ENCODE assay signal across 15 mouse cellular contexts in genomic region chr17:48678216-48678832, GRCm38 (mm10).
A peak's percentile ranks its signal among the peaks of the same experiment; 100 is the strongest.
DNase-seq lines count a peak whose midpoint lies in the region; ATAC-seq lines count a peak whose summit lies in the region.
"Had no signal": no experiment of that assay in that cellular context is flagged by ENCODE, and none has a peak within 500 bp of the region (broad histone marks: within the 10 kb centered on the region; RNA-seq: fewer than 3 reads in every experiment).

No protein-coding gene starts in this region.

- 50% methylated on average over 12 of the region's 12 CpGs for WGBS in hindbrain, embryonic 15.5 days
- whole genome bisulfite sequencing in hindbrain, embryonic 12.5 days: 55% methylated on average over 12 of the region's 12 CpGs
- 50% methylated on average over 12 of the region's 12 CpGs for WGBS in hindbrain, embryonic 16.5 days

- DNase-seq in R1 (ENCODE audit: low read depth, low spot score) (peak; percentile 74), ZHBTc4 (ENCODE audit: low read depth, low spot score) (peak; percentile 33)
- DNase-seq in kidney, postnatal 36 days: no peak
- no peak for DNase-seq in gastrocnemius, postnatal 25 days
- DNase-seq: cerebellum, postnatal 10 days; gastrocnemius, adult 2 months; heart, postnatal 10 days; thymus, adult 18-20 months had no signal

- 0 out of 2 replicates have a peak, but pooled peaks have one; percentile 19 for ATAC-seq in hindbrain, embryonic 15.5 days (ENCODE audit: low FRiP score, low read depth)
- ATAC-seq in hindbrain, embryonic 12.5 days (ENCODE audit: low FRiP score): no peak
- no peak for ATAC-seq in hindbrain, embryonic 16.5 days
- ATAC-seq: intestine, embryonic 16.5 days; liver, embryonic 12.5 days had no signal

- H3K27ac ChIP-seq in hindbrain, embryonic 15.5 days (replicated peaks): peak overlapping the region; percentile 32; the same call in 1 of the 2 replicates
- no peak overlapping the region for H3K27ac ChIP-seq in hindbrain, embryonic 12.5 days
- H3K27ac ChIP-seq in hindbrain, embryonic 16.5 days (ENCODE audit: low read depth, low read length): peak overlapping the region; percentile 12; the same call in 1 of the 2 replicates
- H3K27ac ChIP-seq: gastrocnemius, adult 2 months; kidney, embryonic 15.5 days; limb, embryonic 10.5 days; liver, embryonic 12.5 days had no signal

- H3K36me3 ChIP-seq in hindbrain, embryonic 15.5 days: no peaks in the 10 kb centered on the region
- H3K36me3 ChIP-seq in hindbrain, embryonic 12.5 days: no peaks in the 10 kb centered on the region
- H3K36me3 ChIP-seq in hindbrain, embryonic 16.5 days (ENCODE audit: control insufficient read depth, insufficient read depth, low read length): no peaks in the 10 kb centered on the region
- H3K36me3 ChIP-seq: kidney, embryonic 15.5 days; limb, embryonic 10.5 days; liver, embryonic 12.5 days had no signal

- no peak overlapping the region for H3K9ac ChIP-seq in hindbrain, embryonic 15.5 days
- H3K9ac ChIP-seq in hindbrain, embryonic 12.5 days: no peak overlapping the region
- H3K9ac ChIP-seq in hindbrain, embryonic 16.5 days (ENCODE audit: low read depth, low read length): no peak overlapping the region
- H3K9ac ChIP-seq: kidney, embryonic 15.5 days; liver, embryonic 12.5 days had no signal

- no peaks in the 10 kb centered on the region for H3K4me1 ChIP-seq in hindbrain, embryonic 15.5 days (replicated peaks)
- H3K4me1 ChIP-seq in hindbrain, embryonic 12.5 days: no peaks in the 10 kb centered on the region
- no peaks in the 10 kb centered on the region for H3K4me1 ChIP-seq in hindbrain, embryonic 16.5 days (ENCODE audit: control insufficient read depth, insufficient read depth, low read depth, low read length)
- H3K4me1 ChIP-seq: kidney, embryonic 15.5 days; limb, embryonic 10.5 days; liver, embryonic 12.5 days had no signal

- H3K9me3 ChIP-seq in hindbrain, embryonic 15.5 days: no peaks in the 10 kb centered on the region
- no peaks in the 10 kb centered on the region for H3K9me3 ChIP-seq in hindbrain, embryonic 12.5 days (replicated peaks)
- no peaks in the 10 kb centered on the region for H3K9me3 ChIP-seq in hindbrain, embryonic 16.5 days (ENCODE audit: control insufficient read depth, low read length)
- H3K9me3 ChIP-seq: kidney, embryonic 15.5 days; limb, embryonic 10.5 days; liver, embryonic 12.5 days had no signal

- H3K4me3 ChIP-seq in hindbrain, embryonic 15.5 days: no peak overlapping the region
- H3K4me3 ChIP-seq in hindbrain, embryonic 12.5 days: no peak overlapping the region
- no peak overlapping the region for H3K4me3 ChIP-seq in hindbrain, embryonic 16.5 days (ENCODE audit: low read length)
- H3K4me3 ChIP-seq: gastrocnemius, adult 2 months; kidney, embryonic 15.5 days; limb, embryonic 10.5 days; liver, embryonic 12.5 days had no signal

- no peak overlapping the region for H3K4me2 ChIP-seq in hindbrain, embryonic 15.5 days
- no peak overlapping the region for H3K4me2 ChIP-seq in hindbrain, embryonic 12.5 days (replicated peaks)
- no peak overlapping the region for H3K4me2 ChIP-seq in hindbrain, embryonic 16.5 days (ENCODE audit: low read length)
- H3K4me2 ChIP-seq: kidney, embryonic 15.5 days; liver, embryonic 12.5 days had no signal

- H3K27me3 ChIP-seq in hindbrain, embryonic 15.5 days: no peaks in the 10 kb centered on the region
- no peaks in the 10 kb centered on the region for H3K27me3 ChIP-seq in hindbrain, embryonic 12.5 days
- no peaks in the 10 kb centered on the region for H3K27me3 ChIP-seq in hindbrain, embryonic 16.5 days (replicated peaks; ENCODE audit: control insufficient read depth, insufficient read depth, low read length)
- H3K27me3 ChIP-seq: kidney, embryonic 15.5 days; liver, embryonic 12.5 days had no signal

Comparison
In these comparisons a context has a peak if more than half of its experiments do, and no peak if none do; other contexts are left out.
1. DNase-seq: peak in R1 (single experiment) and ZHBTc4 (single experiment); none in kidney, postnatal 36 days (0 of 2) and gastrocnemius, postnatal 25 days (single experiment).